Mouse (Mus musculus) ES-E14 (cell line): ENCODE measurements around the gene Tesmin. TPM values are rescaled to one million over a fixed set of nuclear protein-coding genes. Genes with fewer than 3 reads are reported as not detected.

ENCODE experiments used
- DNase-seq: peaks from one replicate; pipeline ENCODE4 v3.0.0-alpha.2; 2013; ENCODE audit warnings: low read depth, low spot score
- H3K27ac ChIP-seq: 2 replicates; pipeline ENCODE4 v1.5.1; 2012; ENCODE audit warnings: low read depth, mild to moderate bottlenecking, low read length, moderate library complexity, mixed read lengths; ENCODE audit not compliant: poor library complexity, insufficient read depth, severe bottlenecking
- H3K36me3 ChIP-seq: 2 replicates; pipeline ENCODE4 v1.6.1; 2012; ENCODE audit warnings: mild to moderate bottlenecking, low read length, moderate library complexity, mixed read lengths; ENCODE audit not compliant: control insufficient read depth, poor library complexity, insufficient read depth, severe bottlenecking
- H3K4me1 ChIP-seq, 2 experiments: fragments of 150-350 bp in 1 of 2; sonication (generic) in 1 of 2; 2 replicates each; pipeline ENCODE4 v1.6.1; 2012; ENCODE audit warnings: low read length in 2 of 2, mild to moderate bottlenecking in 1 of 2, mixed read lengths in 1 of 2; ENCODE audit not compliant: control insufficient read depth in 2 of 2, insufficient read depth in 2 of 2, poor library complexity in 1 of 2
- H3K4me3 ChIP-seq, 2 experiments: fragments of 150-350 bp in 1 of 2; sonication (generic) in 1 of 2; 2 replicates each; pipeline ENCODE4 v1.5.1; 2012; ENCODE audit warnings: low read length in 2 of 2, low read depth in 1 of 2, mild to moderate bottlenecking in 1 of 2, mixed read lengths in 1 of 2; ENCODE audit not compliant: insufficient read depth in 1 of 2, poor library complexity in 1 of 2, severe bottlenecking in 1 of 2
- H3K9ac ChIP-seq: 2 replicates; pipeline ENCODE4 v1.6.1; 2012; ENCODE audit warnings: low read depth, mild to moderate bottlenecking, low read length, mixed read lengths; ENCODE audit not compliant: poor library complexity, insufficient read depth, severe bottlenecking
- H3K9me3 ChIP-seq: fragments of 150-350 bp; sonication (generic); 2 replicates; pipeline ENCODE4 v1.6.1; 2012; ENCODE audit warnings: low read depth, mild to moderate bottlenecking, low read length; ENCODE audit not compliant: control insufficient read depth, insufficient read depth
- CHD2 ChIP-seq: IDR thresholded peaks from 2 replicates; pipeline ENCODE4 v1.6.1; 2014; ENCODE audit warnings: mild to moderate bottlenecking, low read depth, low read length, inconsistent platforms
- HCFC1 ChIP-seq: IDR thresholded peaks from 2 replicates; pipeline ENCODE4 v1.6.1; 2012; ENCODE audit warnings: low read length, inconsistent platforms, borderline replicate concordance; ENCODE audit not compliant: insufficient read depth
- MAFK ChIP-seq: IDR thresholded peaks from 2 replicates; pipeline ENCODE4 v1.6.1; 2014; ENCODE audit warnings: mild to moderate bottlenecking, low read depth, low read length, inconsistent platforms; ENCODE audit not compliant: insufficient read depth
- ZC3H11A ChIP-seq: IDR thresholded peaks from 2 replicates; pipeline ENCODE4 v1.6.1; 2012; ENCODE audit warnings: low read depth, mild to moderate bottlenecking, inconsistent platforms, low read length, borderline replicate concordance
- ZNF384 ChIP-seq: IDR thresholded peaks from 2 replicates; pipeline ENCODE4 v1.6.1; 2012; ENCODE audit warnings: low read depth, low read length, inconsistent platforms
- in situ Hi-C, 2 experiments: fragments of 600-800 bp; cut with MboI; formaldehyde crosslinking; loops; one replicate each; pipeline ENCODE4 v1.15.1; 2025; ENCODE audit warnings: low sequenced_read_pairs in 2 of 2, inconsistent platforms in 1 of 2; ENCODE audit not compliant: unreplicated experiment in 2 of 2
- total RNA-seq: library from RNA; depleted of rRNA; stranded (reverse); fragments of 300-350 nt; gene quantifications from 2 replicates; pipeline ENCODE4 v1.2.3, GENCODE M21; 2012

Tesmin gene
- total RNA-seq, 1 experiment, result 1.6 TPM

- Histone ChIP-seq H3K27ac (no peak overlapping the region), H3K4me1 (peaks cover 0 to 3% of the 10 kb centered on the region in 2 experiments; a peak in 1 of 4 replicates), H3K4me3 (no peak overlapping the region), H3K36me3 (peaks cover 33% of the 10 kb centered on the region), H3K9me3 (no peaks in the 10 kb centered on the region), H3K9ac (no peak overlapping the region)
- in situ Hi-C loops, result no loop called here
- TF ChIP-seq MAFK (no peak), CHD2 (no peak), HCFC1 (no peak), ZNF384 (no peak), ZC3H11A (no peak)
- DNase-seq, result no peak
Observed at GRCm38 (mm10) chr19:3356516-3356915, 32.1 kb upstream of the Tesmin start.

- Histone ChIP-seq H3K36me3 (peaks cover 37% of the 10 kb centered on the region), H3K9me3 (no peaks in the 10 kb centered on the region), H3K9ac (no peak overlapping the region), H3K27ac (no peak overlapping the region), H3K4me1 (peaks cover 0 to 3% of the 10 kb centered on the region in 2 experiments; a peak in 1 of 4 replicates), H3K4me3 (no peak overlapping the region)
- TF ChIP-seq MAFK (no peak), HCFC1 (no peak), ZNF384 (no peak), CHD2 (no peak)
- in situ Hi-C loops, result no loop called here
- DNase-seq, result no peak
Observed at GRCm38 (mm10) chr19:3357620-3358019, 31.0 kb upstream of the Tesmin start.

- Histone ChIP-seq H3K4me1 (peaks cover 0 to 3% of the 10 kb centered on the region in 2 experiments; a peak in 1 of 4 replicates), H3K9me3 (no peaks in the 10 kb centered on the region), H3K27ac (no peak overlapping the region), H3K9ac (no peak overlapping the region), H3K36me3 (peaks cover 39% of the 10 kb centered on the region), H3K4me3 (no peak overlapping the region)
- TF ChIP-seq CHD2 (no peak), ZNF384 (no peak), ZC3H11A (no peak), MAFK (no peak), HCFC1 (no peak)
- no peak for DNase-seq
- in situ Hi-C loops, result no loop called here
Observed at GRCm38 (mm10) chr19:3359841-3360588, 28.6 kb upstream of the Tesmin start.

DNA sequence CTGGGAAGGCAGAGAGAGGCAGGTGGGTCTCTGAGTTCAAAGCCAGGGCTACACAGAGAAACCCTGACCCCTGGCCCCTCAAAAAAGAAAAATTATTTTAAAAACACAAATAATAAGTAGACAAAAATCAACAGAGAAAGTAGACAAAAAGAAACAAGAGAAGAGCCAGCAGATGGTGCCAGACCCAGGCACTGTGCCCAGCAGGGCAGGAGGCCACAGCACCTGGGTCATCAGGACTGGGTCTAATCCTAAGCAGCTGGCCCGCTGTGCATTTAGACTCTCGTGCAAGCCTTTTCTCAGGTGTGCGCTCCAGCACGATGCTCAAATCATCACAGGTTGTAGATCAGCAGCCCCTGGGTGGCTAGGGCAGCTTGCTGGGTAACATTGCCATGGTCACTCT lies 25.1 kb upstream of the Tesmin start:
- no peak overlapping the region for H3K9ac ChIP-seq
- no peaks in the 10 kb centered on the region for H3K4me1 ChIP-seq
- no peak overlapping the region for H3K4me3 ChIP-seq
- no peak for DNase-seq
- in situ Hi-C loops, result no loop called here
- no peak for TF ChIP-seq HCFC1
- TF ChIP-seq ZC3H11A, result no peak
- TF ChIP-seq ZNF384, result no peak
- TF ChIP-seq MAFK, result no peak
- no peak for TF ChIP-seq CHD2
- H3K27ac ChIP-seq, result no peak overlapping the region
- no peaks in the 10 kb centered on the region for H3K9me3 ChIP-seq
- peaks cover 36% of the 10 kb centered on the region for H3K36me3 ChIP-seq

DNA sequence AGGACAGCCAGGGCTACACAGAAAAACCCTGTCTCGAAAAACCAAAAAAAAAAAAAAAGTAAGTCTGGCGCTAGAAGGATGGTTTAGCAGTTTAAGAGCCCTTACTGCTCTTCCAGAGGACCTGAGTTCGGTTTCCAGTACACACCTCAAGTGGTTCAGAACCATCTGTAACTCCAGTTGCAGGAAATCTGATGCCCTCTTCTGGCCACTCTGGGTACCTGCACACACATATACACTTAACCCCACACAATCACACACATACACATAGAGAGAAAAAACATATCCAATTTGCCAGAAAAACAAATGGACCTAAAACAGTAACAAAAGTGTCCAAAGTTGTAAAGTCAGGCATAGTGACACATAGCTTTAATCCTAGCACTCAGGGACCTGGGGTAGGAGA lies 23.6 kb upstream of the Tesmin start:
- in situ Hi-C loops, result no loop called here
- H3K4me3 ChIP-seq, result no peak overlapping the region
- TF ChIP-seq HCFC1 (no peak), ZNF384 (no peak), MAFK (no peak), CHD2 (no peak), ZC3H11A (no peak)

More for the DNA sequence above, 23.6 kb upstream of the Tesmin start:
- H3K4me1 ChIP-seq, result no peaks in the 10 kb centered on the region
- H3K9ac ChIP-seq, result no peak overlapping the region
- H3K36me3 ChIP-seq, result peaks cover 40% of the 10 kb centered on the region
- no peak overlapping the region for H3K27ac ChIP-seq
- DNase-seq, result no peak
- no peaks in the 10 kb centered on the region for H3K9me3 ChIP-seq
